Mouse (Mus musculus): Measurements from ENCODE around the gene Tanc2.
A peak's percentile ranks its signal among the peaks of the same experiment; 100 is the strongest.

Gene Tanc2

GRCm38 (mm10) chr11:105589877-105590641 lies at the start of gene Tanc2:
Tanc2 (plus strand) TSS chr11:105589986.
- no peak for DNase-seq

- no peak for DNase-seq
These were observed 49.0 kb upstream of the Tanc2 start for GRCm38 (mm10) chr11:105540781-105541180.

DNA sequence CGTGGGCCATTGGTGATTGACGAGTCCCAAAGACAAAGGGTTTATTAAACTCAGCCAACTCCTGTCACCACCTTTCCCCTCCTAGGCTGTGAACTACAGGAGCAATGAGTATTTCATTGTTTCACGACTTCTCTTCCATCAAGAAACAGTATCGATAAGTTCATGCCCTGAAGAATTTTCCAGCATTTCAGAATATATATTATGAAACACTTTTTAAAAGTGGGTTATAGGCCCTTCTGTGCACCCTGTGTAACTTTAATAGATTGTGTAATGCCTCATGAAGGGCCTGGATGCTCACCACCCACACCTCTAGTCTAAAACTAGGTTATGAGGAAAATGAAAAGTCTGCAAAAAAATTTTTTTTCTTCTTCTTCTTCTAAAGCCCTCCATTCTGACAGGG lies 48.4 kb upstream of the Tanc2 start:
- DNase-seq = no peak

- no peak for DNase-seq
These were observed 47.7 kb upstream of the Tanc2 start for GRCm38 (mm10) chr11:105542129-105542528.

DNA sequence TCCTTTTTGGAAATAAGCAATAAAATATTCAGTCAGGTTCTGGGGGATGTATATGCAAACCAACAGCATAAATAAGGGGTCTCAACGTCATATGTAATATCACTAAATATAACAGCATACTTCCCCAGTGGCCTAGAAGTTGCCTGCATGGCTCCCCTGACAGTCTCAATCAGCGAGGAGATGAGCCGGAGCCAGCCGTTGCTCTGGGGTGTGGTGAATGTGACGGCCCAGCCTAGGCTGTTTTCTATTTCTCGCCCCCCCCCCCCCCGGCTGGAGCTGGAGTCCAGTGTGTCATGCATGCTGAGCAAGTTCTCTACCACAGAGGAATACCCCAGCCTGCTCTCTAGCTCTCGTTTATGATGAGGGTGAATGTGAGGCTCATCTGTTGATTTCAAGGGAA lies 44.0 kb upstream of the Tanc2 start:
- DNase-seq = no peak

DNA sequence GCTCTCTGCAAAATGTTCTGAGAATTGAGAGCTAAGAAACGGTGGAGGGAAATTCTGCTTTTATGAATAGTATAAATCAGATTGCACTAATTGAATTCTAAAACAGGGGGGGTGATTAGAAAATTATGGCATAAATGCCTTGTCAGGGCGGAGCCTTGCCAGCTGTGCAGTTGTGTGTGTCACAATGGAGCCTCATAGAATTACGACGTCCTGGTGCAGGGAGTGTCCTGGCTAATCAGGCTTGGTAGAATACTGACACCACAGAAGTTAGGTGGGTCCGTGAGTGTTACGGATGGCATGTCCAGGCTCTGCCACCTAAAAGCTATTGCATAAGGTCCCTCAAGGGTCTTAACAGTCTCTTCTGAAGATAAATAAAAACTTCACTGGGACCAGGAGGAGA lies 43.4 kb upstream of the Tanc2 start:
- DNase-seq = no peak

DNA sequence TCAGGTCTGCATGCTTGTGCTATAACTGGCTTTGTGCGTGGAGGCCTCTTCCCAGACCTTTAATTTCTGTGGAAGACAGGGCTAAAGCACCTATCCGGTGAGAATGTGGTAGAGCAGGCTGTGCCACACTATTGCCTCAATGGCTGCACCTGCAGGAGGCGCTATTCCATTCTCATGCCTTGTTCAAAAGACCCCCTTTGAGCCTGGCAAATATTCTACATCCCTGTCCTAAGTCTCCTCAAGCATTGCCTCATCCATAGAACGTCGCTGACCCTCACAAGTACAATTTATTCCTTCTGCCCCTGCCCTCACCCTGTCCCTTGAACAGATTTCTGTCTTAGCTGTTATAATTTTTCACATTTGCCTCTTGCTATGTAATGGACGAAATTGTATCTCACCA lies 41.4 kb upstream of the Tanc2 start:
- no peak for DNase-seq

DNA sequence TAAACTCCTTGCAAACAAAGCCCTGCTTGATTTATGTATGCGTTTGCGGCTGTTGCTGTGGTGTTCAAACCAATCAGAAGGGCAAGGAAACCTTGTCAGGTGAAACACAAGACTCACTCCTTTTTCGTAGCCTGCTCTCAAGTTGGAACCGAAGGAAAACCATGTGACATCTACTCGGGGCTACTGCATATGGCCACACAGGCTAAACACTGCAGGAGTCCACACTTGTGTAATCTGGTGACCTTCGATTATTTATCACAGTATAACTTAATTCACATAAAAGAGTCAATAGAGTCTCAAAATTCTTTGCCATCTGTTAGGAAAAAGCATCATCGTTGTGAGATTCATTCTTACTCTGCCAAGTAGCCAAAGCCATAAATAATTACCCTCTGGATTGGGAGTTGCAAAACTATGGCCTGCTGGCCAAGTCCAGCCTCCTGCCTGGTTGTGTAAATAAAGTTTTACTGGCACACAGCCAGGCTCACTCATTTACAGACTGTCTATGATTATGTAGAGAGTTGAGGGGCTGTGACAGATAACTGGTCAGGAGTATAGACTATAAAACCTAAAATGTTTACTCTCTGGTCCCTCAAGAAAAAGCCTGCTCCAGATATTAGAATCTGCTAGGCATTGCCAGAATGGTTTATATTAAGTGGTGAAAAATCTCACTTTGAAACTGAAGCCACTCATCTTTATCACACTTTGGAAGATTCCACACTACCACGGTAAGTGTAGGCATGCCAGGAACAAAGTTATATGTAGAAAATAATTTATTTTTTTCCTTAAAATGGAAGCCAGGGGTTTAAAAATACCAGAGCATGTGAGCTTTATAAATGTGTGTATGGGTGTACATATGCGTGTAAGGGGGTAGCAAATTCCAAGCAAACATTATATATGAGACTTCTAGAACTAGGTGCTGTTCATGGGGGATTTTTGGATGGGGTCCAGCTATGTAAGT lies 40.3 kb upstream of the Tanc2 start:
- no peak for DNase-seq

- DNase-seq = no peak
These were observed 32.5 kb upstream of the Tanc2 start for GRCm38 (mm10) chr11:105557285-105557684.

GRCm38 (mm10) chr11:105558091-105558490 lies 31.7 kb upstream of the Tanc2 start:
- no peak for DNase-seq

DNA sequence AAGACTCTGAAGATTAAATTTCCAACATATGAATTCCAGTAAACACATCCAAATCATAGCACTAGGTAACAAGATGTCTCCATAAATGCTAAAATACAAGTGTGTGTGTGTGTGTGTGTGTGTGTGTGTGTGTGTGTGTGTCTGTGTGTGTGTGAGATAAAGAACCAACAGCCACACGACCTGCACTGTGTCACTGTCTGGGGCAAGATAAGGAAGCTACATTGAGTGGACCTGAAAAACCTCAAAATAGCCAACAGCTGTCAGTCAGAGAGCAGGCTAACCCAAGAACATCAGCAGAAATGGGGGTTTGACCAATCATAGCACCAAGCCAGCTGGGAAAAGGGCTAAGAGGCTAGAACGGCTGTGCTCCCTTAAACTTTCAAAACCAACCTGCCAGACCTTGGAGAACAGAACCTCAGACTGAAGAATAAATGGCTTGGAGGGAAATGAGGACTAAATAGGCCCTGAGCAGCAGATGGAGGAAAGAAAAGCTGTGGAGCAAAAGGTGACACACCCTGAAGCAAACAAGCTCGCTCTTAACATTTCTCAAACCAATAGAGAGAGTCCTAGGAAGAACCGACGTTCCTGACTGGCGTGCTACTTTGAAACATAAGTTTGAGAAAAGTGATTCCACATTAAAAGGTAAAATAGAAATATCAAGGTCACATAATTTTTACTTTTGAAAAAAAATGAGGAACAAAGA lies 30.8 kb upstream of the Tanc2 start:
- DNase-seq = no peak

- DNase-seq = no peak
These were observed 26.2 kb upstream of the Tanc2 start for GRCm38 (mm10) chr11:105563546-105563945.

- no peak for DNase-seq
These were observed 22.6 kb upstream of the Tanc2 start for GRCm38 (mm10) chr11:105567221-105567641.

DNA sequence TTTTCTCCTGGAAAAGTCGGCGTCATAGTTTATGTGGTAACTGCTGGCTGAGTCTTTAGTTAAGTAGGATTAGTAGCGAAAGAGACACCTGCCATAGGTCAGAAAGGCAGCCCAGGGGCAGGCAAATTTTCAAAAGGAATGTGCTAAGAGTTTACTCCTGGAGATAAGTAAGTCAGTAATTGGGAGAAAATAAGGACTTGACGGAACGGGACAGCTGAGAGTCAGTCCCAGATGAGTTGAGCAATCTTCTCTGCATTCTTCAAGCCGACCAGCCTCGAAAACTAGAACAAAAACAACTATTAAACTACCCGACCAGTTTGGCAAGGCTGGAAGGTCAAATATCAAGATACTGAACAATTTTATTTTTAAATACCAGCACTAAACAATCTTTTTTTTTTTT lies 17.8 kb upstream of the Tanc2 start:
- no peak for DNase-seq

DNA sequence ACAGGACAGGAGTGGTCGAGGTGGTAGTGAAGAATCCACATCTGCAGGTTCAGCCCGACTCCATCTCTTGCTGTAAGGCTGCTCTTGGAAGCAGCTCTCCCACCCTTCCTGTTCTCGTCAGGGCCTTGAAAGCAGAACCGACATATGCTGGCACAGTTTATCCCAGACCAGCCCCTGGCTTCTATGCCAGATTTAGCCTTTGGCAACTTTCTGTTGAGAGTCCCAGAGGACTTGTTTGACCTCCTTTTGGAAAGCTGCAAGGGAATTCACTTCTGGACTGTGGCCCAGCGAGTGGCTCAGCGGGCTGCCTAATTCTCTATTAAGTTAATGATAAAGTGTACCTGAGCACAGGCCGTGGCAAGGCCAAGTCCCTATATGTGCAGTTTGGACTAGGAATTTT lies 15.5 kb upstream of the Tanc2 start:
- peak; percentile 35 for DNase-seq

- DNase-seq = no peak
These were observed 12.6 kb upstream of the Tanc2 start for GRCm38 (mm10) chr11:105577211-105577610.

DNA sequence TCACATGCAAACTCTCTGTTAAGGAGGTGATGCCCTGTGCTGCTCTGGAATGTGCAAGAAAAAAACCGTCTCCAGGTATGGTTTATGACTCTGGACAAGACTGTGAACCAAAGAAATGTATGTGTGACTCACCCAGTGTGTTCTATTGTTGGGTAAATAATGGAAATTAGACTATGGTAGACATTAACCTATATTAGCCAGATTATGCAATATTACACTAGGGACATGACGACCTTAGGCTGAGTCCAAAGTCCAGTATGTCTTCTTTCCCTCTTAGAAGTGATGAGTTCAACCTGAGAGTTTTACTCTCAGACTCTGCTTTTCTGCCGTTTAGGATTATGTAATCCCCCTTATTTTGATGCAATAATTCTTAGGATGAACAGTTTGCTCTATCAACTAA lies 7.8 kb upstream of the Tanc2 start:
- DNase-seq = no peak

DNA sequence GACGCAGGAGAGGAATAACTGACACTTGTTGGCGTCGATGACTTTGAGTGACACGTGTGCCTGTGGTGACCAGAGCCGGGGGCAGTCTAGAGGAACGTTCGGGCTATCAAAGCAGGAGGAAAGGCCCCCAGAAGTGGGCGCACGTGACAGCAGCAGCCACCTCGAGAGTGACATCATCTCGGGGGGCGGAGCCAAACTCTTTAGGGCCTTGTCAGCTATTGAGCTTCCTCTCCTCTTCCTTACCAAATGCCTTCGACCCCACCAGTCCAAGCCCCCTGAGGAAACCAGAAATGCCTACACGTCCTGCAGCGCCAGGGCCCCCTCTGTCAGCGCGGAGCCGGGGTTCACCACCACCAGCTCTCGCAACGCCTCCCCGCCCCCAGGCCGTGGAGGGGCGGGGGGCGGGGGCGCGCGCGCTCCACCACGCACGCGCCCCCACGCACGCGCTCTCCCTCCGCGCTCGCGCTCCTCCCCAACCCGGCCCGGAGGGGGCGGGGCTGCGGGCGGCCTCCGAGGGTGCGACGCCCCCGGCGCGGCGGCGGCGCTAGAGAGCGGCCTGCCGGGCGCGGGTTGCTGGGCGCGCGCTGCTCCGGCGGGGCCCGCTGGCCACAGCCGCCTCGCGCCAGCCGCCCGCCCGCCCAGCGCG lies 432 bp upstream of the Tanc2 start:
- DNase-seq = peak; percentile 94

GRCm38 (mm10) chr11:105591905-105592304 lies 2.1 kb downstream of the Tanc2 start:
- peak; percentile 81 for DNase-seq

- DNase-seq = no peak
These were observed 12.4 kb downstream of the Tanc2 start for GRCm38 (mm10) chr11:105602177-105602576.

GRCm38 (mm10) chr11:105626201-105626600 lies 36.4 kb downstream of the Tanc2 start:
- DNase-seq = no peak

- peak; percentile 3 for DNase-seq
These were observed 54.2 kb downstream of the Tanc2 start for GRCm38 (mm10) chr11:105643995-105644394.

DNA sequence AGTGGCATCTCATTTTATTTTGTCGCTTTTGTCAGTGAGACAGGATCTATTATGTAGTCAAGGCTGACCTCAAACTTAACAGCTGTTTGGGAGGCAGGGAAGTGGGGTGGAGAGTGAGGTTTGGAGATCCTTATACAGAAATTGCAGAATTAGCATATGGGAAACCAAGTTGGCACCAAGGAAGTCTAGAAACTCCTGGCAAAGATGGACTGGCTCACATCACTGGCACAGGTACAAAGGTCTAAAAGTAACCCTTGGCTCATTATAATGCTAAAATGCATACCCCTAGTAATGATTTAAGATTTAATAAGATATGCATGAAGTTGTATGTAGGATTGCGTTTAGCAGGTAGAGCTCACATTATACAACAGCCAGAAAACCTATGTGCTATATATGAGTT lies 58.2 kb downstream of the Tanc2 start:
- no peak for DNase-seq

Data from retina, postnatal 1 day (tissue).